Mouse (Mus musculus) layer of hippocampus, postnatal 10 days (tissue): ENCODE measurements at regions not wholly inside any gene's neighbourhood (a gene's known extent, or its start where the extent isn't known, plus 50 kb on each side); places are given as distances from the start of the nearest gene placed in this dataset.

Experiments used
- DNase-seq, 2 experiments: peaks; one replicate each; pipeline ENCODE4 v3.0.0; 2021; ENCODE audit warnings: low spot score in 2 of 2

- DNase-seq = no peak
Measured at GRCm38 (mm10) chr4:142577519-142577918, 338.3 kb upstream of the Kazn start.

DNA sequence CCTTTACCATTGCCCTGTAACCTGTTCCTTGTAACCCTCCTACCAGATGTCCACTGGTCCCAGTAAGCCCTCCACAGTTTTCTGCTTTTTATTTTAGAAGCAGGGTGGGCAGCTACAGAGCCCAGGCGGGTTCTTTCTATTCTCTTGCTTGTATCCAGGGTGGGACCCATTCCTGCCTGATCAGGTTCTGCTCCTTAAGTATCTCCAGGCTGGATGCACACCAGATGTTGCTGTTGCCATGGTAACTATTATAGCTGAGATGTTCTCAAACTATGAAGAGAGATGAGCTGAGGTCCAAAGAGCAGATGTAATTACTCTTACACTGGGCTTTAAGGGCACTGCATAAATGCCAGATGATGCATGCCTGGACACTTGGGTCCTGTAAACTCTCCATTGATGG lies 335.3 kb upstream of the Kazn start:
- DNase-seq = no peak

DNA sequence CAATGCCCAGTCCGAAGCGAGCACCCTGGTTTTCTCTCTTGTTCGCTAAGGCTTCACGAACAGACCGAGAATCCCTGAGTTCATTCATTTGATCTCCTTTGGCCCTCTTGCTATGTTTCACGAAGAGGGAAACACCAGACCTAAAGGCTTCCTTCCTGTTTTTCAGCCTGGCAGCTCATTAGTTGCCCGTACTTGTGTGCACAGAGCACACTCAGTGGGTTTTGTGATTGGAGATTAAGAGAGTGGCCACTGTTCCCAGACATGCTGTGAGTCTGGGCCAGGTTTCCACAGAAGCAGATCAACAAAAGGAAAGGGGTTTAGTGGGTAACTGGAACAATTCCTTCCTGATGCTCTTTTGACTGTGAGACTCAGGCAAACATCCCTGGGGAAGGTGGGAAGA lies 331.5 kb upstream of the Kazn start:
- DNase-seq = no peak

GRCm38 (mm10) chr4:142568556-142568955 lies 329.4 kb upstream of the Kazn start:
- no peak for DNase-seq

DNA sequence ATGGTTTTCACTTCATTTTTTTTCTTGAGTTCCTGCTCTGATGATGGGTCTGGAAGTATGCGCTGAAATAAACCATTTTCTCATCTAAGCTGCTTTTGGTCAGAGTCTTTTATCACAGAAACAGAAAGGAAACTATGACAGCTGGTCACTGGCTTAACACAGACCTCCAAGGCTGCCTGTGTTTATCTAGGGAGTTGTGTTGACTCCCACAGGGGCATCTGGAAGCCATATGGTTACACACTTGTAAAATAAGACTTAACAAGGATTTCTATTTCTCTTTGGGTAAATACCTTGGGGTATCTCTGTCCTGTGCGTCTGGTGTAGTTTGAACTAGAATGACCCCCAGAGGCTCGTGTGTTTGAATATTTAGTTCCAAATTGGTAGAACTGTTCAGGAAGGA lies 315.5 kb upstream of the Kazn start:
- DNase-seq = no peak

DNA sequence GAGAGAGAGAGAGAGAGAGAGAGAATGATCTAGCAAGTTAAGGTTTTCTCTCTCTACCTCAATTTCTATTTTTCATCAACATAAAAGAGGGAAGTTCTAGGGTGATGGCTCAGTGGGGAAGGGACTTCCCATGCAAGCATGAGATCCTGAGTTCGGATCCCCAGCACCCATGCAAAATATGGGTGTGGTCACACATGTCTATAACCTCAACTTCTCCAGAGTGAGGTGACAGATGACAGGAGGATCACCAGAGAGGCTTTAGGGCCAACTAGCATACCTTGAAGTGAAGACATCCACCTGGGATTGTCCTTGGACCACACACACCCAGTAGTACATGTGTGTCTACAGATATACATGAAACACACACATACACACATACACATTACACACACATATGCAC lies 306.7 kb upstream of the Kazn start:
- no peak for DNase-seq

- DNase-seq = no peak
Measured at GRCm38 (mm10) chr4:142545187-142545586, 306.0 kb upstream of the Kazn start.

DNA sequence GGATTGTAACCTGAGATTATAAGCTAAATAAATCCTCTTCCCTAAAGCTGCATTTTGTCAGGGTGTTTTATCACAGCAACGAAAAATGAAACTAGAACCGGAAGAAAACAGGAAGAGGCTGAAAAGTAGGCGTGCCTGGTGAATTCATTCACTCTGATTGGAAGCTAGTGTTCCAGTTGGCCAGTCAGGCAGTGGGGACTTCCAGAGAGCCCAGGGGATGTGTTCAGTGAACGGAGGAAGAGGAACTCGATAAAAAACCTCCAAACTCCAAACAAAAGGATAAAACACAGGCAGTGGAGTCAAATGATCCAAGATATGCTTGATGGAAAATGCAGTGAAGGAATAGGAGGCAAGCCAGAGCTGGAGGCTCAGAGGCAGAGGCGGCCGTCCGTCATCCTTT lies 305.5 kb upstream of the Kazn start:
- DNase-seq = no peak

DNA sequence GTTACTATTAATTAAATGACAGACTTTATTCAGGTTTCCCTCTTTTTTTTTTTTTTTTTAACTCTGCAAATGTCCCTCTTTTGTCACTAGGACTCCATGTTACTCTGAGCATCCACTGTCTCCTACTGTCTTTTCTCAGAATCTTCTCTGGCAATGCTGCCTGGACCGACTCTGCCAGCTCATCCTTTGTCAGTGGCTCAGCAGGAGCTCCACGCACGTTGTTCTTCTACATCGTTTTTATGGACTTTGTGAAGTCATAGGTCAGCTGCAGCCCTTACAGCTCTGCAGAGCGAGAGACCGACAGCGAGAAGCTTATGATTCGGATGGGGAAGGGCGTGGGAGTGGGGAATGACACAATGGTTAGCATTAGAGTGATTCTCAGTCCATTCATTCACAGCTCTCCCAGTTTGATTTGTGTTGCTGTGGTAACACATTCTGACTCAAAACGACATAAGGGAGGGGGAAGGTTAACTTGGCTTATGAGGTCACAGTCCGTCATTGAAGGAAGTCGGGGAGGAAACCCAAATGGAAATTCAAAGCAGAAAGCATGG lies 300.1 kb upstream of the Kazn start:
- DNase-seq = peak in 1 of 2 experiments; percentile 22

DNA sequence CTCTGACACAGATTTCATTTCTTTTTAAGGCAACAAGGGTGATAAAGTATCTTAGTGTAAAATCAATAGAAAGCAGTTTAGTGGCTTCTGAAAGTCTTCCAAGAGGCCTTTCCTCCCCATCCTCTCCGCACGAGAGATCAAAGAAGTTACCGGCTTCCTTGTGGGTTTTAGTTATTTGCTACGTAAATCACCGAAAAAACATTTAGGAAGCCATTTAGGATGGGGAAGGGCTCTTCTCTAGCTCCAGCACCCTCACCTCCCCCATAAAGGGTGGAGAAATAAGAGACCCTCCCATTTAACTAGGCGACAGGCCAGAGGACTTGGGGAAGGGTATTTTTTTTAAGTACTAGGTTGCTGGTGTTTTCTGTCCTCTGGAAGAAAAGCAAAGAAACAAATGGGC lies 287.9 kb upstream of the Kazn start:
- DNase-seq = no peak

DNA sequence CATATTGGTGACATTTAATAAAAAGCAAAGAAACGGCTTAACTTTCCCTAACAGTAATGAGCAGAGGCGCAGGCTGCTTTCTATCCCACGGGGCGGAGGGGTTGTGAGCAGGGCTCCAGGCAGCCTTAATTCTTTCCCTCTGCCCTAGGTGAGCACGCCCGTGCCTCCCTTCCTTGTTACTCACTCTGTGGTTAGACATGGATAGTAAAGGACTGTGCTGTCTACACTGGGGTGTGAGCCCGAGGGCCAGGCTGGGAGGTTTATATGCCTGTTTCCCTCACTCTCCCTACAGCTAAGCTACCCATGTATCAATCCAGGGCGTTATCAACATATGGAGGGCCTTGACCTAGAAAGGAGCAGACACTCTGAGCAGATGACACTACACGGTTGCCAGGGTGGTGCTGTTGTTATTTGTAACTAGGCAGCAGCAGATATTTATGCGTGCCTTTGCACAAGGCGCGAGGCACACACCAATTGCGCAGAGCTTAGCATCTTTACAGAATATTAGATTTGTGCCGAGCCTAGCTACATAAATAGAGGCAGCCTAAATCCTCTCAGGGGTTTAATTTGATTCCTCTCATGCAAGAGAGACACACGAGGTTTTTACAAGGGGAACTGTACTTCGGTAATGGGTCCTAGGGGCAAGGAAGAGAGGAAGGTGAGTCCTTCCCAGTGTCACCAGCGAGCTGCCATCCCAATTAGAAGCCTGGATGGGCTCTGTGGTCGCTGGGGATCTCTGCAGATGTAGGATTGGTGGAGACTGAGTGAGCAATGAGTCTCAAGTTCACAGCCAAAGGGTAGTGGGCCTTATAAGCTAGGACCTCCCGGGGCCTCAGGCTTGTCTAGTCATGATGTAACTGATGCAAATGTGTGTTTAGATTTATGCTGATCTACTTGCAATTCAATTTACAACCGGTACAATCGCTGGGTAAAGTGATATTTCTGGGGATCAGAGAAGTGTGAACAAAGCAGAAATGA lies 278.6 kb upstream of the Kazn start:
- peak; percentile 14 to 33 for DNase-seq

GRCm38 (mm10) chr4:142514751-142515150 lies 275.6 kb upstream of the Kazn start:
- DNase-seq = no peak

DNA sequence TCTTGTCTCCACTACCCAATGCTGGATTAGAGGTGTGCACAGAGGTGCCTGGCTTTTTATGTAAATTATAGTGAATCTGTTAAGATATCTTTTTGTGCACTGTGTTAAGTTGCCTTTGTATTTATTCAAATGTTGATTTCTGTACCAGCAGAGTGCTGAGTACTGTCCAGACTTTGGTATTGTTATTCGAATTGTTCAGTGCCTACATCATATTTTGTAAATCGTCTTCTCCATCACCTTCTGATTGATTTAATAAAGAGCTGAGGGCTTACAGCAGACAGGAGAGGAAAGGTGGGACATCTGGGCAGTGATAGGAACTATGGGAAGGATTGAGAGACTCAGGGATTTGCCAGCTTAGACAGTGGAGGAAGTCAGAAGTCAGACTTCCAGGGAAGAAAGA lies 270.2 kb upstream of the Kazn start:
- no peak for DNase-seq

DNA sequence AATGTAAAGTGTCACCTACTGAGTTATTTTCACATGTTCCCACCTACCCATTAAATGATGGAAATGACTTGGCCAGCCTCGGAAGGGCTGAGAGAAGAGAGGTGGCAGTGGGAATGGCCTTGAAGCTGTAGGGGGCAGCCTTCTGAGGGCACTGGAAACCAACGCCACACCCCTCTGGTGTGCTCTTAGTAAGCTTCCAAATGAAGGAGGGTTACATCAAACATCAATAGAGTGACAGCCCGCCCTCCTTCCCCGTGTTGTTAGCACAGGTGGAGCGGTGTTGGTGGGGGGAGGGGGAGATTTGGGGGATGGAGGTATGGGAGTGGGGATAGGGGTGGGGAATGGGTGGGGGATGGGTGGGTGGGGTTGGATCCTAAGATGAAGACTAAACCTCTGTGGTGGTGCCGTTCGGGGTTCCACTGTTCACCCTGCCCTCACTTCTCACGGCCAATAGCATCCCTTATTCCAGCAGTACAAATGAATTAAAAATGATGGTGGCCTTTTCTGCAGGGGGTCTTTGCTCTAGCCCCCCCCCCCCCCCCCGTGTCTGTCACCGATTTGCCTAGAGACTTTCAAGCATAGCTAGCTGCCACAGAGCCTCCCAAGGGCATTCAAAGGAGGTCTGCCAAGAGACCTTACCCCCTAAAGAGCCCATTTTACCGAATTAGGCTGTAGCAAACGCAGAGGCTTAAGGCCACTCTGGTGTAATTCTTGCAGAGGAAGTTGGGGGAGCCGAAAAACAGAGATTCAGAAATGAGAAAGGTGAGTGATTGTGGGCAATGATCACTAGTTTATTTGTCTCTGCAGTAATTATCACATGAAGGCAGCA lies 267.4 kb upstream of the Kazn start:
- DNase-seq = no peak

- DNase-seq = no peak
Measured at GRCm38 (mm10) chr4:142503761-142504160, 264.6 kb upstream of the Kazn start.

GRCm38 (mm10) chr4:142501177-142501576 lies 262.0 kb upstream of the Kazn start:
- no peak for DNase-seq

- DNase-seq = no peak
Measured at GRCm38 (mm10) chr4:142500541-142500940, 261.3 kb upstream of the Kazn start.

DNA sequence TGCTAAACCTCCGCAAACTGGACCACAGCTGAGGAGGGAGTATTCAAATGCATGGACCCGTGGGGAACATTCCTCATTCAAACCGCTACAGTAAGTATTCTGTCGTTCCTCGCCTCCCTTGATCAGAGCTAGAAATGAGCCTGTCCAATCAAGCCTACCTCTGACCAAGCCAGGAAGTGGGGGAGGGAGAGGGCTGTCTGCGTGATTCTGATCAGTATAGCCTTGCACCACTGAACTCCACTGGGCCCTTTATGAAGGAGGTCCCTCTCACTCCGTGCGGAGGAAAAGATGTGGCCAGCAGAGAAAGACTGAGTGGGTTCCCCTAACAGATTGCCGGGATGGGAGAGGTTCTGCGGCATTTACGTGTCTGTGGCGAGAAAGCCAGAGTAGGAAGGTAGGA lies 257.4 kb upstream of the Kazn start:
- DNase-seq = no peak

DNA sequence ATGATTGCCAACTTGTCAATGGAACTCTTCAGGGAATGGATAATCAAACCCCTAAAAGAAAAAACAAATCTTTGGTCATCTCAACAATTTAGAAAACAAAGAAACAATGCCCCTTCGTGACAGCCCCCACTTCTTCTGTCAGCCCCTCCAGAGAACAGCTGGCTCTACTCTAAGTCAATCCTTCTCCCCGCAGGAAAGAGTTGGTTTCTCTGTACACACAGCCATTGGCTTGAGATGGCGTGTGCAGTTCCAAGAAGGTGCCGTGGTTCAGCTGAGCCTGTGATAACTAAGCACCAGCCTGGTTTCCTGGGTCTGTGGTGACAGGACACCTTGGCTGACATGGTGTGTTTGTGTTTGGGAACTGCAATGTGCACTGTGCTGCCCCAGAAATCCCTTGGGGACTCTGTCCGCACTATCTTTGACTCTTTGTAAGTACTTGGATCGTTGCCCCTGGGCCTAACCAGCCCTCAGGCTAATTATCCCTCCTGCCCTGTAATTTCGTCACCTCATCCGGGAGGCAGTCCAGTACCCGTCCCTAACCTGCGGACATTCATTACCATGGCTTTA lies 253.8 kb upstream of the Kazn start:
- DNase-seq = no peak

GRCm38 (mm10) chr4:142485784-142486423 lies 246.7 kb upstream of the Kazn start:
- DNase-seq = no peak

GRCm38 (mm10) chr4:142475632-142476031 lies 236.4 kb upstream of the Kazn start:
- no peak for DNase-seq
